Mouse (Mus musculus): ENCODE measurements around the gene Prkra. TPM values are rescaled to one million over a fixed set of nuclear protein-coding genes. Genes with fewer than 3 reads are reported as not detected.

Prkra gene
- polyA plus RNA-seq (2012; ENCODE audit: insufficient read depth, insufficient read length, missing spikeins) = 22.6 and 23.4 TPM in 2 replicates

DNA sequence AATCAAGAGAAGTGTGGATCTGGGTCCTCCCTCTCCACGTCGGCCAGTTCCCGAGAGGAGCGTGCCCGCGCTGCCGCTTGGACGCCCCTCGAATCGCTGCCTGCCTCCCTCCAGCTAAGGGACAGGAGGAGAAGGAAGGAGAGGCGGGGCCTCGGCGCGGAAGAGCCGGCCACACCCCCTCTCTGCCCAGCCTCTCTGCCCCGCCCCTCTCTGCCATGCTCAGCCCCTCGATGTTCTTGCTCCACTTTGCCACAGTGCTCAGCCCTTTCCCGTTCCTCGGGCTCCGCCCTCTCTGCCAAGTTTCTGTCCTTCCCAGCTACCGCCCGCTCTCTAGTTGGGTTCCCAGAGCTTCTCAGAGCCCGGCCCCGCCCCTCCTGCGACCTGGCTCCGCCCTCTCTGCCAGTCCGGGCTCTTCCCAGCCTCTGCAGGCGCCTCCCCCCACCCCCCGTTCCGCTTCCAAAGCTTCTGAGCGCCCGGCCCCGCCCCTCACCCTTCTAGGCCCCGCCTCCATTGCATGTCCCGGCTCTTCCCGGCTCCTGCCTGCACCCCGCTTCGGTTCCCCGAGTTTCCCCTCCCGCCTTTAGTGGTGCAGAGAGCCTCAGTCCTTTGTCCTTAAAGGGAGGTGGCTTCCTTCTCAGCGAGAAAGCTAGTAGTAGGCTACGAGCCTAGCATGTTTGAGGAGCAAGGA lies at the start of gene Prkra, which contains the start of gene Pjvk:
Gene Prkra (minus strand): TSS at position 133 of the 688 bp plus-strand sequence.
Gene Pjvk (plus strand): TSS at position 594 of the 688 bp plus-strand sequence.
- Histone ChIP-seq H3K4me3 (ENCODE audit: insufficient read depth, low read depth, low read length) (peak within 1 kb of the TSS; percentile 91), H3K27ac (replicated peaks; ENCODE audit: low read depth, low read length) (peak within 1 kb of the TSS; percentile 62), H3K4me1 (ENCODE audit: control insufficient read depth, insufficient read depth, insufficient read length, low read length) (peaks cover 6% of the 10 kb centered on the region; the same call in 1 of the 2 replicates)

DNA sequence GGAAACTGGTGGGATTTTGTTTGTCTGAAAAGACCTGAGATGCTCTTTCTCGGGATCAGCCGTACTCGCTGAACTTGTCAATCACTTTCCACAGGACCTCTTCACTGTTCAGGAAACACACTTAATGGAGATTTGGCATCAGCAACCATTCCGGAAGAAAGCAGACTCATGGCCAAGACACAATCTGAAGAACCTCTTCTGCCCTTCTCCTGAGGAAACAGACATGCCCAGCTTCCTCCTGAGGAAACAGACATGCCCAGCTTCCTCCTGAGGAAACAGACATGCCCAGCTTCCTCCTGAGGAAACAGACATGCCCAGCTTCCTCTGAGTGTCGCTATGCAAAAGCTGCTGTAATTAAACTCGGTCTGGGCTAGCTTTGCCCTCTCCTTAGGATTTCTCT lies 47.5 kb upstream of the Prkra start:
- Histone ChIP-seq H3K27ac (replicated peaks; ENCODE audit: low read depth, low read length) (no peak overlapping the region; the same call in 1 of the 2 replicates), H3K4me3 (ENCODE audit: insufficient read depth, low read depth, low read length) (no peak overlapping the region), H3K4me1 (ENCODE audit: control insufficient read depth, insufficient read depth, insufficient read length, low read length) (peaks cover 2% of the 10 kb centered on the region)

DNA sequence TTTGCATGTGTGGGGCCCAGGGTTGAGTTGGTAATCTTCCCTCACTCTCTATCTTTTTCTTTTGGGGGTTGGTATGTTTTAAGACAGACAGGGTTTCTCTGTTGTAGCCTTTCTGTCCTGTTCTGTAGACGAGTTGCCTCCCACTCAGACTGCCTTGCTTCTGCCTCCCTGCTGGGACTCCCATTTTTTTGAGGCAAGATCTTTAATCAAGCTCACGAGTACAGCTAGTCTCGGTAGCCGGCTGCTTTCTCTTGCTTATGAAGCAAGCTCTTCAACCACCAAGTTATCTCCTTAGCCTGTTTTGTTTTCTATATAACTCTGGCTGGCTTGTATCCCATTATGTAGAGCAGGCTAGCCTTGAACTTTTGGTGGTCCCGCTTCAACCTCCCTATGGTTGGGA lies 46.0 kb upstream of the Prkra start:
- Histone ChIP-seq H3K27ac (replicated peaks; ENCODE audit: low read depth, low read length) (no peak overlapping the region), H3K4me3 (ENCODE audit: insufficient read depth, low read depth, low read length) (no peak overlapping the region)

DNA sequence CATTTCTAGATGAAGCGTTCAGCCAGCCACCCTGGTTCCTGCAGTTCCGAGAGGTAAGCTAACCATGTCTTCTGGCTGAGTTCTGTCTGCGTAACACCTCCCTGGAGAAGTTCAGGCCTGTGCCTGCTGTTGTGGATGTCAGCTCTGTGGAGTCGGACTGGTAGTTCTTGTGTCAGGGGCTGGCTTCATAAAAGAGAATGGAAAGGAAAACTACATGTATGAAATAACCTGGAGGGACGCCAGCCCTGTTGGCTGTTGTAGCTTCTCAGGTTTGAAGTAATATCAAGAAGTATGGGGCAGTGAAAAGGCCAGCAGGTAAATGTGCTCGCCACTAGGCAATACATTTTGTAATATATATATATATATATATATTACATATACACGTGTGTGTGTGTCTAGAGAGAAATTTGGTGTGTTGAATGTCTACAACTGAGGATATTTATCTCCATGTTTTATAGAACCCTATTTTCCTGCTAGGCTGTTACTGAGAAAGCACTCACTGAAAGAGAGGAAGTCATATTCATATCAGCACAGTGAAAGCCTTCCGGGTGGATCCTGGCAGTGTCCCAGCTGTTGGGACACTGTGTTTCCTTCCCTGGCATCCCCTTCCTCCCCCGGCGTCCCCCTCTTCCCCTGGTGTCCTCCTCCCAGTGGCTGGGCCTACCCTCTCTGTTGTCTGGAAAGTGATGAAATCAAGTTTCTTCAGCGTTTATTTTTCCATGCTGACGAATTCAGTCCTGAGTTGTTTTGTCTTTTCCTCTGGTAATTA lies 42.8 kb upstream of the Prkra start:
- Histone ChIP-seq H3K4me1 (ENCODE audit: control insufficient read depth, insufficient read depth, insufficient read length, low read length) (peaks cover 5% of the 10 kb centered on the region), H3K4me3 (ENCODE audit: insufficient read depth, low read depth, low read length) (no peak overlapping the region), H3K27ac (replicated peaks; ENCODE audit: low read depth, low read length) (peak overlapping the region; percentile 57)

More for the DNA sequence above, 46.0 kb upstream of the Prkra start:
- H3K4me1 ChIP-seq (ENCODE audit: control insufficient read depth, insufficient read depth, insufficient read length, low read length) = peaks cover 3% of the 10 kb centered on the region

DNA sequence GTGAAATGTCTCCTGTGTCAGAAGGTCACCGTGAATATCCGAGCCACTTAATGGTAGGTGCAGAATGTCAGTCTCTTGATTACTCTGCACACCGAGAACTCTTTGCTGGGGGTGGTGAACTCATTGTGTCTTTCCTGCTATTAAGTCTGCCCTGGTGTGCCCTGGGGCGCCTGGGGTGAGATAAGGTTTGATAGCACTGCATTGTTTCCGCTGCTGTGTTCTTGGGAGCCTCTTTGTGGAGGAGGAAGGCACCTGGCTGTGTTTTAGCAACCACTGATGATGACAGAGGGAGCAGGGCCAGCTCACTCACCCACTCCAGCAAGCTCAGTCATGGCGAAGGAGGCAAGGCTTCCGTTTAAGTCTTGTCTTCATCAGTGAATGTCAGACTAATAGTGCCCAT lies 40.3 kb upstream of the Prkra start:
- H3K4me3 ChIP-seq (ENCODE audit: insufficient read depth, low read depth, low read length) = no peak overlapping the region
- H3K27ac ChIP-seq (replicated peaks; ENCODE audit: low read depth, low read length) = no peak overlapping the region
- peaks cover 5% of the 10 kb centered on the region for H3K4me1 ChIP-seq (ENCODE audit: control insufficient read depth, insufficient read depth, insufficient read length, low read length)

DNA sequence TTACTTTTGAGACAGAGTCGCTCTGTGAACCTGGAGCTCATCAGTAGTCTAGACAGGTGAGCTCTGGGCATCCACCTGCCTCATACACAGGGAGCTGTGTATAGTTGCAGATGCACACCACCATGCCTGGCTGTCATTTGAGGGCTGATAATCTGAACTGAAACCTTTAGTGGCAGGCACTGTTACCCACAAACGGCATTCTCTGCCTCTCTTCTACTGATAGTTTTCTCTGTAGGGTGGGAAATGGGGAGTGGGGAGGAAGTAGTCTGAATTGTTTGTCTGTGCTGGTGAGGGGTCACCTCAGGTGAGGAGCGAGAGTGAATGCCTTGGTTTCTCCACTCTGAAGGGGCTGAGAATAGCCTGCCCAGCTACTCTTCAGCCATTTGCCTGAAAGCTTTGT lies 39.8 kb upstream of the Prkra start:
- Histone ChIP-seq H3K4me1 (ENCODE audit: control insufficient read depth, insufficient read depth, insufficient read length, low read length) (peaks cover 5% of the 10 kb centered on the region), H3K4me3 (ENCODE audit: insufficient read depth, low read depth, low read length) (no peak overlapping the region), H3K27ac (replicated peaks; ENCODE audit: low read depth, low read length) (no peak overlapping the region)

DNA sequence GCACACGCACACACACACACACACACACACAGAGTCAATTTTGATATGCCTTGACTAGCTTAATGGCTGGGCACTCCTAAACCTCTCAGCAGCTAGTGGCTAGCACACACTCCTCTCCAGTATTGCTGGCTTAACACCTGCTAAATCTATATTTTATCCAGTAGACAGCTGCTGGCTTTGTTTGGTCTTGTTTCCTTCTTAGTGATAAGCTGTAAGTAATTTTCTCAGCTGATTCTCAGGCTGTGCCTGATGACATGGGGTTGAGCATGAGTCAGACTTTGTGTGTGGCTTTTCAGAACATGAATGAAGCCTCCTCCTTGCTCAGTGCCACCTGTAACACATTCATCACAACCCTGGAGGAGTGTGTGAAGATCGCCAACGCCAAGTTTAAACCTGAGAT lies 39.2 kb upstream of the Prkra start:
- Histone ChIP-seq H3K4me1 (ENCODE audit: control insufficient read depth, insufficient read depth, insufficient read length, low read length) (peaks cover 5% of the 10 kb centered on the region), H3K27ac (replicated peaks; ENCODE audit: low read depth, low read length) (no peak overlapping the region), H3K4me3 (ENCODE audit: insufficient read depth, low read depth, low read length) (no peak overlapping the region)

DNA sequence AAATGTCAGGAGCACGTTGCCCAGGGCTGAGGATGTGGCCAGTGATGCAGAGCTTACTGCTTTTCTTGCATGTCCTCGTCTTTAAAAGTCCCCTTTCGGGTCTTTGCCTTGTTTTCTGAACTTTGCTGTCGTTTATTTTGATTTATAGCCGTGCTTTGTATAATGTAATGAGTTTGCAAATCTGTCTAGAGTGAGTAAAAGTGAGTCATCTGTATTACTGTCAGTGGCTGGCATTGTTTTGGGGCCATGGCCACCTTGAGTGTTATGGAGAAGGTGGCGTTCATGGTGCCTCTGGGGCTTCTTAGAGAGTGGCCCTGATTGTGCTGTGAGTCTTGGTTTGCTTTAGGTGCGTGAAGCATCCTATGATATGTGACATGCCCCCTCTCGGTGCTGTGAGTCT lies 34.5 kb upstream of the Prkra start:
- H3K4me1 ChIP-seq (ENCODE audit: control insufficient read depth, insufficient read depth, insufficient read length, low read length) = no peaks in the 10 kb centered on the region
- H3K27ac ChIP-seq (replicated peaks; ENCODE audit: low read depth, low read length) = no peak overlapping the region
- H3K4me3 ChIP-seq (ENCODE audit: insufficient read depth, low read depth, low read length) = no peak overlapping the region

DNA sequence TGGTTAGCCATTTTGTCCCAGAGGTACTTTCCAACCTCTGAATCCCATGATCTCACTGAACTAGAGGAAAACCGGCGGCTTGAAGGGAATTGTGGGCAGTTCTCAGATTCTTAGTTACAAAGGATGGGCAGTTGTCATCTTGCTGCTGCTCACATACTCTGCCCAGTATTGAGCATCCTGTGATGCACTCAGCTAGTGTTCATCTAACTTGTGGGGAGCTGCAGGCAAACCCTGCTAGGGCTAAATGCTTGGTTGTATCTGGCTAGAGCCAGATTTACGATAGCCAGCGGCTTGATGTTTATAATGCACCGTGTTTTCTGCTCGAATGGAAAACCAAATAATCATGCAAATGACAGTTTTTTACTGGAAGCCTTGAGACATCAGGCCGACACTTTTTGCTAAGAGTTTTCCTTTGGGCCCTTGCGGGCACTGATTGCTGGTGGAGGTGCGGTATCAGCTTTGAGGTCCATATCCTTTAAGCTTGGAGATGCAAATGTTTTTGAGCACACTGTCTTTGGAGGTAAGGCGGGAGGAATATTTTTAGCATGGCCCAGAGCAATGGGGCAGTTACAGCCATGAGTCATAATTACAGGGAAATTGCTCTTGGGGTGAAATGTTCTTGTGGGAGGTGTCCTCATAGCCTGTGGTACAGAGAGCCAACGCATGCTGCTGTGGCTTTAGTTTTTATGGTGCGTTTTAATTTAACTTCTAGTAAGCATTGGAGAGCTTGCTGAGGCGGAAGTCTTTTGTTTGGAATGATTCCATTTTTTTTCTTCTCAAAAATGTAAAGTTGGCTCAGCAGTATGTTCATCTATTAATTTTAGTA lies 28.8 kb upstream of the Prkra start:
- H3K4me1 ChIP-seq (ENCODE audit: control insufficient read depth, insufficient read depth, insufficient read length, low read length) = peaks cover 9% of the 10 kb centered on the region
- H3K27ac ChIP-seq (replicated peaks; ENCODE audit: low read depth, low read length) = no peak overlapping the region
- H3K4me3 ChIP-seq (ENCODE audit: insufficient read depth, low read depth, low read length) = peak overlapping the region; percentile 42

DNA sequence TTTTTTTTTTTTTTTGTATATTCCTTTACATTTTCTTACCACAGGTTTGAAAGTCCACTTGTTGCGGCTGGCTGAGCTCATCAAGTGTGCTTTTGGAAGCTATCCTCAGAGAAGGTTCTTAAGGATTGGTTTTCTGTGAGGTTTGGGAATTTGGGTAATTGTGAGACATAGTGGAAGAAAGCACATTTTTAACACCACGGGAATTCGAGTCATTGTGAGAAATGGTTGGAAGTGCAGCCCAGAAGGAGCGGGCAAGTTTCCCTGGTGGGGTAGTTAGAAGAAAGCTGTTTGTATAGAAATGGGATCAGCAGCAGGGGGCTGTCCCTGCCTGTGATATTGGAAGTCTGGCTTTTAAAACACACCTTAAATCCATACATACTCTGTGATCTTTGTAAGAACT lies 28.1 kb upstream of the Prkra start:
- H3K4me1 ChIP-seq (ENCODE audit: control insufficient read depth, insufficient read depth, insufficient read length, low read length) = peaks cover 10% of the 10 kb centered on the region
- no peak overlapping the region for H3K27ac ChIP-seq (replicated peaks; ENCODE audit: low read depth, low read length)
- H3K4me3 ChIP-seq (ENCODE audit: insufficient read depth, low read depth, low read length) = peak overlapping the region; percentile 42

DNA sequence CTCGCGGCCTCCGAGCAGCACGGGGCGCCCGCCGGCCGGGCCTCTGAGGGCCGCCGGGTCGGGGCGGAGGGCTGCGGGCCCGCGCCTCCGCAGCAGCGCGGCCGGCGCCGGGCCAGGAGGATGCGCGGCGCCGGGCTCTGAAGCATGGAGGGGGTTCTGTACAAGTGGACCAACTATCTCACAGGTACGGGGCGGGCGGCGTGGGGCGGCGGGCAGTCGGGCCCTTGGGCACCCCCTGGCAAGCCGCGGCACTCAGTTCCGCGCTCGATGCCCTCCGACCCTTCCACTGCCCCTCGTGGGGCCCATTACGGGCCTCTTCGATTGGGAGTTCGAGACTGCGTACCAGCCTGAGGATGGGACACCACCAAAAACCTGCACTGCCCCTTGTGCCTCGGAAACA lies 27.6 kb upstream of the Prkra start:
- Histone ChIP-seq H3K4me3 (ENCODE audit: insufficient read depth, low read depth, low read length) (peak overlapping the region; percentile 71), H3K27ac (replicated peaks; ENCODE audit: low read depth, low read length) (no peak overlapping the region), H3K4me1 (ENCODE audit: control insufficient read depth, insufficient read depth, insufficient read length, low read length) (peaks cover 10% of the 10 kb centered on the region)

DNA sequence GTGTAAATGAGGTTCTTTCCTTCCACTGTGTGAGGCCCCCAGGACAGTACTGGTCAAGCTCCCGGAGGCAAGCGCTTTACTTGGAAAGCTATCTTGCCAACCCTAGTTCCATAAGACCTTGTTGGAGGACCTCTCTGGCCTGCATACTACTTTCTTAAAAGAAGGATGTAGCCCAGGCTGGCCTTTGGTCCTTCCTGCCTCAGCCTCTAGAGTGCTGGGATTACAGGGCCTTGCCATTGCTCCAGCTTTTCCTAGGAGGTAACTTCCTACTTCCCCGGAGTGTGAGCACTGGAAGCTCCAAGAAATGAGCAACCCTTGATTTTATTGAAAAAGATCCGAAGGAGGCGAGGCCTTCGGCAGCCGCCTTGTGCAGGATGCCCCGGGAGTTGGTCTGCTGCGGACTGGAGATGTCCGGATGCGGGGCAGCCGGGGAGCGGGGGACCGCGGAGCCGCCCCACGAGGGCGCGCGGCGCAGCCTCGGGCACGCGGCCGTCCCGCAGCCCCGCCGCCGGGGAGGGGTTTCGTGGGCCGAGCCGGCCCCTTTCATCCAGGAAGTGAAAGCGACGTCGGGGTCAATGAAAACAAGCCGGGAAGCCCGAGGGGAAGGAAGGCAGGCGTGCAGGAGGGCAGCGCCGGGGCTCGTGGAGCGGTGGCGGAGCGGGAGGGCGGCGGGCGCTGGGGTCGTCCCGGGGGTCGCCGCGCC lies 27.1 kb upstream of the Prkra start, which contains the start of gene Plekha3:
Gene Plekha3 (plus strand): TSS at position 557 of the 703 bp plus-strand sequence.
- Histone ChIP-seq H3K4me1 (ENCODE audit: control insufficient read depth, insufficient read depth, insufficient read length, low read length) (peaks cover 10% of the 10 kb centered on the region), H3K27ac (replicated peaks; ENCODE audit: low read depth, low read length) (peak within 1 kb of the TSS; percentile 82)

DNA sequence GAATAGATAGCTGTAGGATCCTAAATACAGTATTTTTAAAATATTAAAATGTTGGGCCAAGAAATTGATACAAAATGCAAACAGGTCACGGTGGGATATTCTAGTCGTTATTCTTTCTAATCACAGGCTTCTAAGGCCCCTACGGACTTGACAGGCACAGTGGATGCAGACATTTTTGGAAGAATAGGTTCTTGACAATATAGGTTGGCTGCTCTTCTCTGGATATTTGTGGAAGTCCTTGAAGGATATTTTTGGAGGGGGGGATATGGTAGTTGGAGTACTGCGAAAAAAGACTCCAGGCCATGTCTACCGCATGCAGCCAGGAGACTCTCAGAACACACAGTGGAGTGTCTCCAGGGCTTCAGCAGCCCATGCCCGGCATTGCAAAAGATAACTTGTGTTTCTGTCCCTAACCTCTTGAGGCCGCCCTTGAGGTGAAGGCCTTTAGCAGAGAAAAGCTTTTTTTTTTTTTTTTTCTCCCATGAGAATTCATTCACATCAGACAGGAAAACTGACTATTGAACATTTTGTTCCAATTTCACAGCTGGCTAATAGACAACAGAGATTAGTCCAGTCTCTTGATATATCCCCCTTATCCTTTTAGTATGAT lies 25.8 kb upstream of the Prkra start:
- H3K4me1 ChIP-seq (ENCODE audit: control insufficient read depth, insufficient read depth, insufficient read length, low read length) = peaks cover 10% of the 10 kb centered on the region

More for the DNA sequence above, 27.1 kb upstream of the Prkra start, which contains the start of gene Plekha3:
- H3K4me3 ChIP-seq (ENCODE audit: insufficient read depth, low read depth, low read length) = peak within 1 kb of the TSS; percentile 71

DNA sequence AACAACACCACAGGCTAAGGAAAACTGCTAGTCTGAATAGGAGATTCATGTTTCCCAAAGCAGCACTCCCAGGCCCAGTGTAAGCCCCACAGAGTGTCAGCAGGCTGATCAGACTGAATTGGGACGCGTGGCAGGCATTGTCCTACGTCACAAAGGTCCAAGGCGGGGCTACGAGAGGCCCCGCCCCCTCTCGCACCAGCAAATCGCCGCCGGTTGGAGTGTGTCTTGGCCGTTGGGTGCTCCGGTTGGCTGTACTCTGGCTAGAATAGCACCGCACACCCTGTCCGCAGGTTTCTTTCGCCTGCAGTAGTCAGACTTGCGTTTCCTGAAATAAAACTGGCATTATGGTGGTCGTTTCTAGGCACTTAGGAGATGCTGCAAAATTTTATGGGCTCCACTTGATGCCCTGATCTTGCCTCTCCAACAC lies 25.2 kb upstream of the Prkra start, which contains the start of gene Fkbp7:
Gene Fkbp7 (minus strand): TSS at position 151 of the 427 bp plus-strand sequence.
- Histone ChIP-seq H3K27ac (replicated peaks; ENCODE audit: low read depth, low read length) (peak within 1 kb of the TSS; percentile 82), H3K4me3 (ENCODE audit: insufficient read depth, low read depth, low read length) (peak within 1 kb of the TSS; percentile 74), H3K4me1 (ENCODE audit: control insufficient read depth, insufficient read depth, insufficient read length, low read length) (peaks cover 10% of the 10 kb centered on the region)

More for the DNA sequence above, 25.8 kb upstream of the Prkra start:
- H3K27ac ChIP-seq (replicated peaks; ENCODE audit: low read depth, low read length) = peak overlapping the region; percentile 82; the same call in 1 of the 2 replicates
- no peak overlapping the region for H3K4me3 ChIP-seq (ENCODE audit: insufficient read depth, low read depth, low read length)
